Mouse (Mus musculus) heart, adult 2 months (tissue): ENCODE data around the gene Mettl27. TPM values are rescaled to one million over a fixed set of nuclear protein-coding genes. Genes with fewer than 3 reads are reported as not detected.

Experiments used
- DNase-seq, 2 experiments: peaks; one replicate each; pipeline ENCODE4 v3.0.0; 2021
- H3K27ac ChIP-seq: fragments of 200-600 bp; 2 replicates; pipeline ENCODE4 v1.8.1; 2022
- H3K27me3 ChIP-seq: fragments of 200-500 bp; 2 replicates; pipeline ENCODE4 v1.6.1; 2012; ENCODE audit warnings: mild to moderate bottlenecking, low read length, inconsistent platforms, mixed read lengths; ENCODE audit not compliant: control insufficient read depth, insufficient read depth
- H3K36me3 ChIP-seq: fragments of 200-500 bp; 2 replicates; pipeline ENCODE4 v1.6.1; 2012; ENCODE audit warnings: low read length, inconsistent platforms; ENCODE audit not compliant: control insufficient read depth, insufficient read depth
- H3K4me1 ChIP-seq: fragments of 200-500 bp; 2 replicates; pipeline ENCODE4 v1.6.1; 2011; ENCODE audit warnings: low read length; ENCODE audit not compliant: control insufficient read depth, insufficient read depth
- H3K4me3 ChIP-seq: fragments of 200-600 bp; 2 replicates; pipeline ENCODE4 v1.8.1; 2022
- H3K79me2 ChIP-seq: fragments of 200-500 bp; replicated peaks from 2 replicates; pipeline ENCODE4 v1.6.1; 2012; ENCODE audit warnings: mild to moderate bottlenecking, inconsistent platforms, low read length, moderate library complexity, mixed read lengths; ENCODE audit not compliant: control insufficient read depth, insufficient read depth
- H3K9ac ChIP-seq: fragments of 200-500 bp; 2 replicates; pipeline ENCODE4 v1.6.1; 2012; ENCODE audit warnings: low read depth, mild to moderate bottlenecking, control low read depth, inconsistent platforms, low read length, mixed read lengths
- CTCF ChIP-seq: fragments of 200-600 bp; IDR thresholded peaks from 2 replicates; pipeline ENCODE4 v1.8.1; 2022; ENCODE audit warnings: antibody characterized with exemption, mild to moderate bottlenecking, moderate library complexity
- EP300 ChIP-seq: fragments of 200-500 bp; IDR thresholded peaks from 2 replicates; pipeline ENCODE4 v1.6.1; 2011; ENCODE audit warnings: low read depth, low read length, control low read depth; ENCODE audit not compliant: insufficient read depth
- POLR2A ChIP-seq: fragments of 200-500 bp; IDR thresholded peaks from 2 replicates; pipeline ENCODE4 v1.6.1; 2011; ENCODE audit warnings: mild to moderate bottlenecking, low read depth, low read length, control low read depth; ENCODE audit not compliant: insufficient read depth
- WGBS: fragments of 180-500 bp; shearing (Covaris S2); methylation state at CpG from one replicate; pipeline ENCODE4 v1.1.7; 2018; 5-methylcytosine and 5-hydroxymethylcytosine counted together
- intact Hi-C: fragments of 180-260 bp; cut with DNase I; formaldehyde crosslinking; loops from one replicate; pipeline ENCODE4 v1.15.1; 2025
- polyA plus RNA-seq: library from polyadenylated mRNA; depleted of rRNA; stranded (reverse); fragments of >200 nt; gene quantifications from 2 replicates; pipeline ENCODE4 v1.2.3, GENCODE M21; 2012
- total RNA-seq, 2 experiments: library from RNA; stranded (reverse); gene quantifications; 2 replicates each; pipeline ENCODE4 v1.2.3; 2021

Gene Mettl27
- total and polyA plus RNA-seq, 3 experiments, result 2.8 to 6.7 (median 4.1) TPM

GRCm38 (mm10) chr5:134944179-134944578, 12.0 kb downstream of the Mettl27 start:
- 52% methylated on average over 5 of the region's 5 CpGs for WGBS
- H3K9ac ChIP-seq, result no peak overlapping the region
- H3K36me3 ChIP-seq, result no peaks in the 10 kb centered on the region
- TF ChIP-seq CTCF, result no peak
- no peak for TF ChIP-seq POLR2A
- TF ChIP-seq EP300, result no peak
- no peak overlapping the region for H3K4me3 ChIP-seq
- no peaks in the 10 kb centered on the region for H3K79me2 ChIP-seq
- H3K27me3 ChIP-seq, result no peaks in the 10 kb centered on the region
- intact Hi-C loops, result no loop called here
- H3K4me1 ChIP-seq, result no peaks in the 10 kb centered on the region
- H3K27ac ChIP-seq, result no peak overlapping the region
- no peak for DNase-seq

GRCm38 (mm10) chr5:134945266-134945959, 13.2 kb downstream of the Mettl27 start:
- H3K27me3 ChIP-seq, result no peaks in the 10 kb centered on the region
- H3K4me1 ChIP-seq, result no peaks in the 10 kb centered on the region
- H3K27ac ChIP-seq, result no peak overlapping the region
- no peaks in the 10 kb centered on the region for H3K36me3 ChIP-seq
- WGBS, result 72% methylated on average over 19 of the region's 19 CpGs
- TF ChIP-seq EP300 (no peak), POLR2A (no peak), CTCF (no peak)
- intact Hi-C loops, result no loop called here
- no peaks in the 10 kb centered on the region for H3K79me2 ChIP-seq
- no peak overlapping the region for H3K4me3 ChIP-seq
- no peak overlapping the region for H3K9ac ChIP-seq
- DNase-seq, result no peak

- Histone ChIP-seq H3K27ac (no peak overlapping the region), H3K36me3 (no peaks in the 10 kb centered on the region), H3K27me3 (no peaks in the 10 kb centered on the region), H3K79me2 (no peaks in the 10 kb centered on the region), H3K9ac (no peak overlapping the region), H3K4me3 (no peak overlapping the region), H3K4me1 (no peaks in the 10 kb centered on the region)
- TF ChIP-seq EP300 (no peak), POLR2A (no peak), CTCF (no peak)
- DNase-seq, result no peak
- intact Hi-C loops, result no loop called here
- 55% methylated on average over 43 of the region's 43 CpGs for WGBS
Observed at GRCm38 (mm10) chr5:134946063-134946856, 14.1 kb downstream of the Mettl27 start.

- H3K9ac ChIP-seq, result no peak within 1 kb of the TSS
- no peaks in the 10 kb centered on the region for H3K4me1 ChIP-seq
- no peaks in the 10 kb centered on the region for H3K79me2 ChIP-seq
- TF ChIP-seq POLR2A (no peak), CTCF (no peak), EP300 (no peak)
- no peaks in the 10 kb centered on the region for H3K27me3 ChIP-seq
- no peaks in the 10 kb centered on the region for H3K36me3 ChIP-seq
- DNase-seq, result no peak
- 42% methylated on average over 11 of the region's 11 CpGs for WGBS
- no peak within 1 kb of the TSS for H3K4me3 ChIP-seq
- no peak within 1 kb of the TSS for H3K27ac ChIP-seq
- intact Hi-C loops, result no loop called here
Observed at GRCm38 (mm10) chr5:134946857-134947255, 14.7 kb downstream of the Mettl27 start, which contains the start of gene Cldn4. TSS of gene Cldn4 (minus strand) at chr5:134946934.

GRCm38 (mm10) chr5:134947420-134948084, 15.4 kb downstream of the Mettl27 start:
- Histone ChIP-seq H3K4me3 (no peak overlapping the region), H3K9ac (no peak overlapping the region), H3K36me3 (no peaks in the 10 kb centered on the region), H3K79me2 (no peaks in the 10 kb centered on the region), H3K4me1 (no peaks in the 10 kb centered on the region), H3K27ac (no peak overlapping the region), H3K27me3 (no peaks in the 10 kb centered on the region)
- TF ChIP-seq POLR2A (no peak), EP300 (no peak), CTCF (no peak)
- DNase-seq, result no peak
- intact Hi-C loops, result no loop called here
- WGBS, result 44% methylated on average over 5 of the region's 5 CpGs
